Mouse (Mus musculus): ENCODE results near the gene Stap2.

DNA sequence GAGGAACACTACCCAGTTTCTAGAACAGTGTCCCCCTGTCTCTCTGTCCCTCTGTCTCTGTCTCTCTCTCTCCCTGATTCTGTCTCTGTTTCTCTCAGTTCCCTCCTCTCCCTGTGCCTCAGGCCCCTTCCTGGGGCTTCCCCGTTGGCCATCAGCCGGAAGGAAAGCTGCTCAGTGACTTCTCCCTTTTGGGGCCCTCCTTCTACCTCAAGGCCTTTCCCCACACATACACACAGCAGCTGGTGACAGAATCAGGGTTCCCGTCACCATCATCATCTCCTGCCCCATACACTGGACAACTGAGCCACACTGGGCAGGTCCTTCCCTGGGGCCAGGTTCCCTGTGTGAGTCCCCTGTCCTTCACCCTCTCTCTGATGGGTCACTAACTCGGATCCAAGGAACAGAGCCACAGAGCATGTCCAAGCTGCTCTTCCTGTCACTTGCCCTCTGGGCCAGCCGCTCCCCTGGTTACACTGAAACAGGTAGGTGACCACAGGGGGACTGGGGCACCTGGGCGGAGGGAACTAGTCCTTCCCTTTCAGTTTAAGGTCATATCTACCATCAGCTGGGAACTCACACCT is 52.8 kb downstream of the Stap2 start, which contains the start of gene Ebi3:
- no peak for TF ChIP-seq POLR2A (IDR thresholded peaks at IDR 0.05; ENCODE audit: extremely low read depth, insufficient read depth, low read length)
- TF ChIP-seq CTCF (IDR thresholded peaks at IDR 0.05; ENCODE audit: extremely low read depth, insufficient read depth, low read length): no peak

Data from cortical plate, adult 2 months (tissue).